Mouse (Mus musculus): ENCODE data around the gene Fam163a. TPM values are rescaled to one million over a fixed set of nuclear protein-coding genes. Genes with fewer than 3 reads are reported as not detected.
"Not testable (repeated sequence)": the region's sequence is repeated elsewhere in the genome, so short reads cannot be mapped to it uniquely, and the experiment has no call there.

The Fam163a gene
- under 1 TPM in 1 of 2 experiments, not detected in 1; 0.10 TPM for total RNA-seq (2021)
- long read RNA-seq, experiment 1, partial matches to known transcripts: 0 of 1 reads
- long read RNA-seq, experiment 1, other reads (novel, unspliced or antisense): 1 of 1 reads
- long read RNA-seq, experiment 2: 0 reads

- DNase-seq (ENCODE audit: low spot score in 2 of 2): no peak
Observed at GRCm38 (mm10) chr1:156204656-156205131, at the start of gene Fam163a. TSS of gene Fam163a (minus strand) at chr1:156205026.

DNA sequence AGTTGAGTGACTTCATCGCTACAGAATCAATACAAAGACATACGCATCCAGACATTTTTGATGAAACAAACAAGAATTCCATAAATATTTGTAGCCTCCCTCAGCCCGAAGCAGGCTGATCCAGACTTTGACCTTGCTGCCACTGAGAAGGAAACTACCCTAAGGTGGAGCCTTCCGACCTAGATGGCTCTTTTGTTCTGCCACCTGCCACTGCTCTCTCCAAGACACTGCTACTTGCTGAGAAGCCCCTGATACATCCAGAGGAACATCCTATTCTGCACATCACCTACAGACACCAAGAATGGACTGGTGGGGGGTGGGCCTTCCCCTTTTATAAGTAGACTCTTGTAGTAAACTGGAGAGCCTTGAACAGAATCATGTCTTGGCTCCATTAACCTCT is 46.3 kb upstream of the Fam163a start:
- not testable (repeated sequence) for DNase-seq (ENCODE audit: low spot score in 2 of 2)

DNA sequence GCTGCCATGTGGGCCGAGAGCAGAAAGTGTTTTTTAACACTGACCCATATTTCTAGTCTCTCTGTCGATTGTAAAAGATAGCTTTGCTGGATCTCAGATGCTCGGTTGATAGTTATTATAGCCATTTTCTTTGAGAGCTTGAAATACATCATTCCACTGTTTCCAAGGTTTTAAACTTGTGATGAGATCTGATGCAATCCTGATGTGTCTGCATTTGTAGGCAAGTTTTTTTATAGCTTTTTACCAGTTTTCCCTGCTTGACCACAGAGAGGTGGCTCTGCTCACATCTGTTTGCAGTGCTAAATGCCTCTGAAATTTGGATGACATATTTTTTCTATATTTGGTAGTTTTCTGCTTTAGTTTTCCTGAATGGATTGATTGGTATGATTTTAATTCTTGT is 43.1 kb upstream of the Fam163a start:
- DNase-seq (ENCODE audit: low spot score in 2 of 2): no peak

DNA sequence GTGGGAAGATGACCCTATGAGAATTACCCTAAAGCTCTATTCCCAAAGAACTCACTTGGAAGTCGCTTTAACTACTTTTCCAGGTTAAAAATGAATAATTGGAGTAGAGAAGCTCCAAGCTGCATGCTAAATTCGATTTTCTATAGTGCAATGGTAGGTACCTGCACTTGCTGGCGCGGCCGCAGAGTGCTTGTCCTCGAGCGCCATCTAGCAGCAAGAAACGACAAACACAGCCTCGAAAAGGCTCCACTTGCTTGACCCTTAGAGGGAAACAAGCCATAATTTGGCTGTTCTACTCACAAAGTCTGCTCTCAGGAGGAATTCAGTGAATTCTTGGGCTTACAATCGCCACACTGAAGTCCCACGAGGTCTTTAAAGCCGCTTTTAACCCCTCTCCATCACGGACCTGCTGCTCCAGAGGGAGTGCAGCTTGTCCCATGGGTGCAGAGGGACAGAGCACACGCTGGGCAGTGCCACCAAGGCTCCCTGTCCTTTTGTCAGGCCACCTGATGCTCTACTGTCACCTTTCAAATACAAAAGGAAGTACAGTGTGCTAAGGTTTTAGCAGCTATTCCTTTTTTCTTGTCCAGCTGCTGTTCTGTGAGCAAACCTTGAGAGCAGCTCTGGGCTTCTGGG is 37.0 kb upstream of the Fam163a start:
- DNase-seq (ENCODE audit: low spot score in 2 of 2): peak in 1 of 2 experiments; percentile 41

- DNase-seq (ENCODE audit: low spot score in 2 of 2): no peak
Observed at GRCm38 (mm10) chr1:156241035-156241434, 36.2 kb upstream of the Fam163a start.

DNA sequence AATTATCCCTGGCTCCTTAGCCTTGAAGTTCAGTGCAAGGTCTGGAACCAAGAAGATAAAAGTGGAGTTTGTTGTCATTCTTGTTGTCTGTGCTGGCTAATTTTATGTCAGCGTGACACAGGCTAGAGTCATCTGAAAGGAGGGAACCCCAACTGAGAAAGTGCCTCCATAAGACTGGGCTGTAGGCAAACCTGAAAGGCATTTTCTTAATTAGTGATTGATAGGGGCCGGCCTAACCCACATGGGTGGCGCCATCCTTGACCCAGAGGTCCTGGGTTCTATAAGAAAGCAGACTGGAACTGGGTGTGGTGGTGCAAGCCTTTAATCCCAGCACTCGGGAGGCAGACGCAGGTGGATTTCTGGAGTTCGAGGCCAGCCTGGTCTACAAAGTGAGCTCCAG is 26.3 kb upstream of the Fam163a start:
- no peak for DNase-seq (ENCODE audit: low spot score in 2 of 2)

DNA sequence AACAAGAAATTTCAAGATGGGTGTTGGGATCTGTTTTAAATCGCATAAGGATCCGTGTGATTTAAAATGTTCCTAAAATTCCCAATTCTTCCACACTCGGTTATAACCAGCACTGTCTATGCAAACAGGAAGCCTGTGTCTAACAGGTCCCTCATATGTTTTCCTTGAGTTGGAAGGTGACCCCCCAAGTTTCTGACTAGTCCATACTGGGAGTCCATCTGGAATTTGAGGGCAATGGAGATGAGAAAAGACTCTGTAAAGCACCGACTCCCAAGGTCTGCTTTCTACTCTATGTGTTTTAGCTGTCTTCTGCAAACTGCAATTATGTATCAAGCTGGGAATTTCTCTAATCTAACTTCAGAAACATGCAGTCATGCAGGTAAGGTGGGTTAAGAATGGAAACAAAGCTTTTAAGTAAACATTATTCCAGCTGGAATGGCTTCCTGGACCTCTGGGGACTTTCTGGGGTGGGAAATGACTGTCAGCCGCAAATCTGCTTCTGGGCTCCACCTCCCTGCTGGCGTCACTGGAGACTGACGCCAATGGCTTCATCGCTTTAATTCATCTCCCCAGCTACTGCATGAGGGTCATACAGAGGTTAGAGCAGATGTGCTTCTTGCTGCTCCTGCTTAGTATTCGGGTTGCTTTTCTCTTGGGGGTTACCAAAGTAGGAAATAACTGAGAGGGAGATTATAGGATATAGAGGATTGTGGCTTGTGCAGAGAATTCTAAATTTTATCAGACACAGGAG is 25.7 kb upstream of the Fam163a start:
- peak in 1 of 2 experiments; percentile 42 for DNase-seq (ENCODE audit: low spot score in 2 of 2)

DNA sequence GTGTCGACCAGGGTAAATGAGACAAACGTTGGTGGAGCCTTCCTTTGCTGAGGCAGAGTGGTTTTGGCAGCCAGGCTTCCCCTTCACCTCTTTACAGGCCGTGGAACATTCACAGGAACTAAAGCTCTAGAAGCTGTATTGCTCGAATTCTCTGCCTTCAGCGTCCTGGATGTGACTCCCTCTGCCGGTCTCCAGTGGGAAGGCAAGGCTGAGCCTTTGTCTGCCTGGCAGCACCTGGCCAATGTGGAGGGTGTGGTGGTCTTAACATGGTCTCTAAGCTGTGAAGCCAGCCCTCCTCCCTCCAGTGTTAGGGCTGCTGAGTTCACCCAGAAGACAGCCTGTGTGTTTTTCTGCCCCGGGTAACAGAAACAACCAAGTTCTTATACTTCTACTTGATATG is 24.6 kb upstream of the Fam163a start:
- peak; percentile 35 to 40 for DNase-seq (ENCODE audit: low spot score in 2 of 2)

DNA sequence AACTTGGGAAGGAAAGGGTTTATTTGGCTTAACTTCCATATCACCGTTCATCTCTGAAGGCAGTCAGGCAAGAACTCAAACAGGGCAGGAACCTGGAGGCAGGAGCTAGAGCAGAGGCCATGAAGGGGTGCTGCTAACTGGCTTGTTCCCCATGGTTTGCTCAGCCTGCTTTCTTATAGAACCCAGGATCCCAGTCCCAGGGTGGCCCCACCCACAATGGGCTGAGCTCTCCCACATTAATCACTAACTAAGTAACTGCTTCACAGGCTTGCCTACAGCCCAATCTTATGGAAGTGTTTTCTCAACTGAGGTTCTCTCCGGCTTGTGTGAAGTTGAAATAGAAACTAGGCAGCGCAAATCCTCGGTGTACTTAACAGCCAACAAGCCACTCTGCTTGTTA is 23.9 kb upstream of the Fam163a start:
- no peak for DNase-seq (ENCODE audit: low spot score in 2 of 2)

DNA sequence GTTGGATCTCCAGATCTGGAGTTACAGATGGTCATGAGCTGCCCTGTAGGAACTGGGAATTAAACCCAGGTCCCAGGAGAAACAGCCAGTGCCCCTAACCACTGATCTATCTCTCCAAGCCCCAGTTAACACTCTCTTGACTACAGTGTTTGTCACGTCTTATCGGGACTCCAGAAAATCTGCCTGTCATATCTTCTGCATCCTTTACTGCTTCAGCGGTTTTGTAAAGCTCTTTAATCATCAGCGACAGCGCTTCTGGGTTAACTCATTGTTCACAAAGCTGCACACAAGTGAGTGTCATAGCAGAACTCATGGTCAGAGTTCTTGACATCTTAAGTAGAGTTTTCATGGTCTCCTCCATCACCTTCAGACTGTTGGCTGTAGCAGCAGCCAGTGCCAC is 22.1 kb upstream of the Fam163a start:
- DNase-seq (ENCODE audit: low spot score in 2 of 2): no peak

DNA sequence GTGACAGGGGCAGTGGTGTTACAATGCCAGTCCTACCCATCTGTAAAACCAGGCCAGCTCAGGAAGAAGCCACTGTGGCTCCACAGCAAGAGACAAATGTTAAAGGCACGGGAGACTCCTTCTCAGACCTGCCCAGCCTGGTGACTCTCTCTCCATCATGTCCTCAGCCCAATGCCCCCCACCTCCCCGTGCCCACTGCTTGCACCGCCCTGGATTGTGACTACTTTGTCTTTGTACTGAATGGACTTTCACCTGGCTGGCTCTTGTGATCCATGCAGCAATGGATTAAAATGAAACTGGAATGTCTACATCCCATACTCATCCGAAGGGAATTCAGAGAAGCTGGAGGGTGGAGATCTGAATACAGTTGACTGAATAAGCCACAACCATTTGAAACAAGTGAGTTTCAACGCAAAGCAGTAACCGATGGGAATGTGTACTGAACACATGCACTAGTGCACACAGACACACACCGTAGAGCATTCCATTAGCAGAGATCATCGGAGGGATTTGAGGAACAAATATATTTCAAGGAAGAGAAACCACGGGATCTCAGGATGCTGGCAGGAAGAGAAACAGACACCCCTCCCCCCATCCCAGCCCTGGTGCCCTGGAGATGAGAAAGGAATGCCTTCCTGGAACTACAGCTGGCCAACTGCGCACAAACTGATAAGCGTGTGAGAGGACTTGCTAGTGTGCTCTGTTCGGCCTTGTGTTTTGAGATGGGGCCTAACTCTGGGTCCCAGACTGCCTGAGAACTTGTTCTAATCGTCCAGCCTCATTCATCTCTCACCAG is 17.6 kb upstream of the Fam163a start:
- DNase-seq (ENCODE audit: low spot score in 2 of 2): no peak

DNA sequence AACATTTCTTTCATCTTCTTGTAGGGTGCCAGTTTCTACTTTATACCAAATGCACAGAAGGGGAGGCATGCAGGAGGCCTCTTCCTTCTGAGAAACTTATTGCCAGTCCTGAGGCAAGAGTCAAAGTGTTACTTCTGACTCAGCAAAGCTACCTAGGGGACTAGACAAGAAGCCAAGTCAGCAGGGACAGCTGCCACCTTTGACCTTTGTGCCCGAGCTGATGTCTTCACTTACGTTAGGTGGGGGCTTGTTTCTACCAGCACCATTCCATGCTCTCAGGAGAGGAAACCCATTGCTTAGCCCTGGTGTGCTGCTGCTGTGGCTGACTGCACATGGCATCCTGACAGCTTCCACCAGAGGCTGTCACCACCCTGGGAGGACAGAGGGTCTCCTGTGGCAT is 16.5 kb upstream of the Fam163a start:
- DNase-seq (ENCODE audit: low spot score in 2 of 2): no peak

GRCm38 (mm10) chr1:156218573-156218972 is 13.7 kb upstream of the Fam163a start:
- DNase-seq (ENCODE audit: low spot score in 2 of 2): no peak

- no peak for DNase-seq (ENCODE audit: low spot score in 2 of 2)
Observed at GRCm38 (mm10) chr1:156217941-156218340, 13.1 kb upstream of the Fam163a start.

DNA sequence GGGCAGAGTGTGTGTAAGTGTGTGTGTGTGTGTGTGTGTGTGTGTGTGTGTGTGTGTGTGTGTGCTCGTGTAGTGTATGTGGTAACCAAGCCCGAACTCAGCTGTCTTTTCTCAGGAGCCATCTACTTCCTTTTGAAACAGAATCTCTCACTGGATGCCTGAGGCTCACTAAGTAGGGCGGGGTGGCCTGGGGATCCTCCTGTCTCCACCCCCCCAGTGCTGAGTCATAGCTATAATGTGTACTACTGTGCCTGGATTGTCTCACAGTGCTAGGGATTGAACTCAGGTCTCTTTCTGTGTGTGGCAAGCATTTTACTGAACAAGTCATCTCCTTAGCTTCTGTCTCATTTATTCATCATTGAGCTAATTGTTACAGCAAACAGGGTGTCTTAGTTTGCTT is 12.6 kb upstream of the Fam163a start:
- no peak for DNase-seq (ENCODE audit: low spot score in 2 of 2)

GRCm38 (mm10) chr1:156216249-156216648 is 11.4 kb upstream of the Fam163a start:
- no peak for DNase-seq (ENCODE audit: low spot score in 2 of 2)

- no peak for DNase-seq (ENCODE audit: low spot score in 2 of 2)
Observed at GRCm38 (mm10) chr1:156214651-156215050, 9.8 kb upstream of the Fam163a start.

DNA sequence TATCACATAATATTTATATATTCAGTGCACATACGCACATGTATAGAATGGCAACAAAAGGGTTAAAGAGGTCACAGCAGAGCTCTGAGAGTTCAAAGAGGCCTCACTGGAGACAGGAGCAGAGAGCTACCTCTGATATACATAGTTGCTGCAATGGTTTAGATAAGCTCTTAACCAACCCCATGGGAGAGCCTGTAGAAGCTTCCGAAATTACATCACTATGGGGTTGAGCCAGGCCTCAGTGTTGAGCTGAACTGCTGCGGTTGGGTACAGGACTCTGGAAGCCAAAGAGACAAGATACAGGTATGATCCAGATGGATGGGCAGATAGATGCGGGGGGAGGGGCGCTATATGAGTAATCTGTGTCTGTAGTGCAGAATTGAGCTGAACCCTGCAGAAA is 8.1 kb upstream of the Fam163a start:
- no peak for DNase-seq (ENCODE audit: low spot score in 2 of 2)

- DNase-seq (ENCODE audit: low spot score in 2 of 2): no peak
Observed at GRCm38 (mm10) chr1:156211809-156212317, 7.0 kb upstream of the Fam163a start.

DNA sequence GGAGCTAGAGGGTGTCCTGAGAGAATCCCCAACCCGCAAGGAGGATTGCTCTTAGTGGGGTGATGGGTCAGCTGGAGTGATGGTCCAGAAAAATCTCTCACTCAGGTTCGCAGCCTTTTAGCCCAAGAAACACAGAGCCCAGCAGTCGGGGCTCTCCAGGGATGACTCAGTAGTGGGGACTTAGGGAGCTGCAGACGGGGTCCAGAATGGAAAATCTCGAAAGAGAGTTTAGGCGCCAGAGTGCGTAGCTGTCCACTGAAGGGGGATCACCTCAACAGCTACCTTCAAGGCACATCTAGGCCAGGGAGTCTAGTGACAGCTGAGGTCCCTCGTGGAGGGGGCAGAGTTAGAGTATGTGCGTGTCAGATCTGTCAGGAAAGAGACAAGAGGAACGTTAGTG is 338 bp upstream of the Fam163a start:
- DNase-seq (ENCODE audit: low spot score in 2 of 2): no peak

DNA sequence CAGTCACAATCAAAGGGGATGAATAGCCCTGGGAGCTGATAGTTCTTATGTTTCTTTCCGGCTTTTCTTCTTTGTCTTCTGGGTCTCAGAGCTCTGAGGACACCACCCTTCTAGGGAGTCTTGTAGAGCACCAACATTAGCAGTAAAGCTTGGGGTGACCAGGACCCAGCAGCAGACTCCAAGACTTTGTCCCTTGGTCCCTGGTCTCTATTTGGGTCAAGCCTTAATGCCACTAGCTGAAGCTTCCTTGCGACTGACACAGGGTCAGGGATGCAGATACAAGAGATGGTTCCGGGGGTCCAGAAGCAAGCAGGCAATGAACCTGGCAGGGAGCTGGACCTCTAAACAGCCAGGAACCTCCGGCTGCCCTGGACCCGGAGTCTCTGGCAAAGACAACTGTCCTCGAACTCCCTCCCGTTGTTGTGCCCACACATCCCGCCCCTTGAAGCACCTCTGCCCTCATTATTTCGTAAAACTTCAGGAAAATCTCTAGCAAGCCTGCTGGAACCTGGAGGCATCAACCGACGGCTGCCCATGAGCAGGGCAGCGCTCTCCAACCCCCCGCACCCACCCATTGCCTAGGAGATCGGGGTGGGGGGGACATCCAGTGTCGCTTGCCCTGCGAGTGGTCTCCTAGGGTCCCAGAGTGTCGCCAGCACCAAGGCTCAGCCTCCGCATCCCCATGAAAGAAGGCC is 718 bp downstream of the Fam163a start:
- no peak for DNase-seq (ENCODE audit: low spot score in 2 of 2)
